ENCODE assay signal across 7 mouse cellular contexts in genomic region chrX:158041703-158042102, GRCm38 (mm10). TPM values are rescaled to one million over a fixed set of nuclear protein-coding genes. Genes with fewer than 3 reads are reported as not detected.
DNase-seq lines count a peak whose midpoint lies in the region; ATAC-seq and TF ChIP-seq lines count a peak whose summit lies in the region.

No protein-coding gene starts in this region.

- TF ChIP-seq CTCF in lung, postnatal 0 days (IDR thresholded peaks at IDR 0.05), result peak; percentile 14; the same call in 1 of the 2 replicates
- peak; percentile 55 for TF ChIP-seq CTCF in stomach, postnatal 0 days (IDR thresholded peaks at IDR 0.05; ENCODE audit: low read depth)

- WGBS in lung, postnatal 0 days, result 18% methylated on average over 7 of the region's 7 CpGs
- 28% methylated on average over 7 of the region's 7 CpGs for WGBS in embryonic facial prominence, embryonic 10.5 days
- 27% methylated on average over 7 of the region's 7 CpGs for WGBS in limb, embryonic 10.5 days
- 25% methylated on average over 7 of the region's 7 CpGs for WGBS in stomach, postnatal 0 days

- no peaks in the 10 kb centered on the region for H3K27me3 ChIP-seq in lung, postnatal 0 days (replicated peaks; ENCODE audit: insufficient read depth, low read length)
- H3K27me3 ChIP-seq in embryonic facial prominence, embryonic 10.5 days (replicated peaks; ENCODE audit: low read depth, poor library complexity, severe bottlenecking), result peaks cover 32% of the 10 kb centered on the region
- peaks cover 45% of the 10 kb centered on the region for H3K27me3 ChIP-seq in limb, embryonic 10.5 days (ENCODE audit: low read depth, poor library complexity, severe bottlenecking)
- no peaks in the 10 kb centered on the region for H3K27me3 ChIP-seq in stomach, postnatal 0 days (ENCODE audit: control insufficient read depth, insufficient read depth, low read length)

- no peaks in the 10 kb centered on the region for H3K4me1 ChIP-seq in lung, postnatal 0 days (ENCODE audit: insufficient read depth, low read depth, low read length)
- no peaks in the 10 kb centered on the region for H3K4me1 ChIP-seq in embryonic facial prominence, embryonic 10.5 days
- H3K4me1 ChIP-seq in limb, embryonic 10.5 days, result no peaks in the 10 kb centered on the region
- H3K4me1 ChIP-seq in stomach, postnatal 0 days (replicated peaks; ENCODE audit: control insufficient read depth, insufficient read depth), result no peaks in the 10 kb centered on the region

- no peak overlapping the region; the same call in 1 of the 2 replicates for H3K4me3 ChIP-seq in lung, postnatal 0 days (ENCODE audit: low read depth, low read length)
- H3K4me3 ChIP-seq in embryonic facial prominence, embryonic 10.5 days, result peak overlapping the region; percentile 70
- H3K4me3 ChIP-seq in limb, embryonic 10.5 days, result peak overlapping the region; percentile 64
- peak overlapping the region; percentile 54 for H3K4me3 ChIP-seq in stomach, postnatal 0 days (ENCODE audit: low read depth, low read length)

- ATAC-seq in lung, postnatal 0 days, result no peak
- no peak for ATAC-seq in stomach, postnatal 0 days (ENCODE audit: low FRiP score, low TSS enrichment)

- no peak overlapping the region for H3K9ac ChIP-seq in lung, postnatal 0 days (replicated peaks; ENCODE audit: low read depth)
- no peak overlapping the region for H3K9ac ChIP-seq in stomach, postnatal 0 days (ENCODE audit: low read length)

- TF ChIP-seq EP300 in lung, postnatal 0 days (IDR thresholded peaks at IDR 0.05), result no peak
- TF ChIP-seq EP300 in stomach, postnatal 0 days (optimal IDR thresholded peaks at IDR 0.05), result no peak

- peak overlapping the region; percentile 71 for H3K4me2 ChIP-seq in lung, postnatal 0 days (replicated peaks; ENCODE audit: low read depth, low read length)
- peak overlapping the region; percentile 73 for H3K4me2 ChIP-seq in stomach, postnatal 0 days (replicated peaks; ENCODE audit: low read depth)

- H3K36me3 ChIP-seq in lung, postnatal 0 days (ENCODE audit: insufficient read depth, low read length), result no peaks in the 10 kb centered on the region
- H3K36me3 ChIP-seq in embryonic facial prominence, embryonic 10.5 days (replicated peaks), result no peaks in the 10 kb centered on the region
- no peaks in the 10 kb centered on the region for H3K36me3 ChIP-seq in limb, embryonic 10.5 days
- H3K36me3 ChIP-seq in stomach, postnatal 0 days (ENCODE audit: control insufficient read depth, insufficient read depth, low read length), result no peaks in the 10 kb centered on the region

- no peaks in the 10 kb centered on the region for H3K9me3 ChIP-seq in lung, postnatal 0 days (ENCODE audit: low read length)
- H3K9me3 ChIP-seq in embryonic facial prominence, embryonic 10.5 days, result peaks cover 9% of the 10 kb centered on the region; the same call in 1 of the 2 replicates
- no peaks in the 10 kb centered on the region for H3K9me3 ChIP-seq in limb, embryonic 10.5 days (replicated peaks)
- no peaks in the 10 kb centered on the region for H3K9me3 ChIP-seq in stomach, postnatal 0 days (ENCODE audit: control insufficient read depth, low read length)

- no peak overlapping the region for H3K27ac ChIP-seq in lung, postnatal 0 days (ENCODE audit: low read length)
- H3K27ac ChIP-seq in embryonic facial prominence, embryonic 10.5 days (replicated peaks), result peak overlapping the region; percentile 91
- H3K27ac ChIP-seq in limb, embryonic 10.5 days, result peak overlapping the region; percentile 90; the same call in 1 of the 2 replicates
- H3K27ac ChIP-seq in stomach, postnatal 0 days (replicated peaks), result no peak overlapping the region

- DNase-seq in lung, postnatal 0 days (ENCODE audit: low spot score), result no peak
- no peak for DNase-seq in lung, adult 18-20 months
- peak; percentile 13 for DNase-seq in embryonic facial prominence, embryonic 10.5 days (ENCODE audit: low spot score)
- DNase-seq in limb, embryonic 10.5 days (ENCODE audit: low spot score), result no peak
- no peak for DNase-seq in stomach, postnatal 0 days (ENCODE audit: low spot score)
- no peak for DNase-seq in thymus, postnatal 14 days
- no peak for DNase-seq in testis, postnatal 14 days (ENCODE audit: low spot score)

RNA-seq across cellular contexts. Expression of gene Cnksr2, which starts 1.4 kb away (rescaled TPM):
- 0.33 and 0.46 TPM in 2 replicates for polyA plus RNA-seq in lung, postnatal 0 days (2015; fragmentation: Nextera tagmentation; extraction: Ambion mirVana)
- 6.3 and 6.7 TPM in 2 replicates for polyA plus RNA-seq in embryonic facial prominence, embryonic 10.5 days (2016; fragmentation: Nextera tagmentation; extraction: Ambion mirVana)
- 3.5 and 4.2 TPM in 2 replicates for polyA plus RNA-seq in limb, embryonic 10.5 days (2016; fragmentation: Nextera tagmentation; extraction: Ambion mirVana)
- polyA plus RNA-seq in stomach, postnatal 0 days (2015; fragmentation: Nextera tagmentation; extraction: Ambion mirVana), result 0.33 and 0.34 TPM in 2 replicates

Comparison
In these comparisons a context has a peak if more than half of its experiments do, and no peak if none do; other contexts are left out.
1. H3K27ac ChIP-seq: peak in embryonic facial prominence, embryonic 10.5 days (single experiment) and limb, embryonic 10.5 days (single experiment); none in lung, postnatal 0 days (single experiment) and stomach, postnatal 0 days (single experiment).